Mouse (Mus musculus) cerebral cortex, adult 2 months (tissue): ENCODE measurements around the gene Reep1.

Experiments used
- WGBS: fragments of 180-500 bp; shearing (Covaris S2); methylation state at CpG from one replicate; pipeline ENCODE4 v1.1.7; 2018; 5-methylcytosine and 5-hydroxymethylcytosine counted together

Reep1 gene

DNA sequence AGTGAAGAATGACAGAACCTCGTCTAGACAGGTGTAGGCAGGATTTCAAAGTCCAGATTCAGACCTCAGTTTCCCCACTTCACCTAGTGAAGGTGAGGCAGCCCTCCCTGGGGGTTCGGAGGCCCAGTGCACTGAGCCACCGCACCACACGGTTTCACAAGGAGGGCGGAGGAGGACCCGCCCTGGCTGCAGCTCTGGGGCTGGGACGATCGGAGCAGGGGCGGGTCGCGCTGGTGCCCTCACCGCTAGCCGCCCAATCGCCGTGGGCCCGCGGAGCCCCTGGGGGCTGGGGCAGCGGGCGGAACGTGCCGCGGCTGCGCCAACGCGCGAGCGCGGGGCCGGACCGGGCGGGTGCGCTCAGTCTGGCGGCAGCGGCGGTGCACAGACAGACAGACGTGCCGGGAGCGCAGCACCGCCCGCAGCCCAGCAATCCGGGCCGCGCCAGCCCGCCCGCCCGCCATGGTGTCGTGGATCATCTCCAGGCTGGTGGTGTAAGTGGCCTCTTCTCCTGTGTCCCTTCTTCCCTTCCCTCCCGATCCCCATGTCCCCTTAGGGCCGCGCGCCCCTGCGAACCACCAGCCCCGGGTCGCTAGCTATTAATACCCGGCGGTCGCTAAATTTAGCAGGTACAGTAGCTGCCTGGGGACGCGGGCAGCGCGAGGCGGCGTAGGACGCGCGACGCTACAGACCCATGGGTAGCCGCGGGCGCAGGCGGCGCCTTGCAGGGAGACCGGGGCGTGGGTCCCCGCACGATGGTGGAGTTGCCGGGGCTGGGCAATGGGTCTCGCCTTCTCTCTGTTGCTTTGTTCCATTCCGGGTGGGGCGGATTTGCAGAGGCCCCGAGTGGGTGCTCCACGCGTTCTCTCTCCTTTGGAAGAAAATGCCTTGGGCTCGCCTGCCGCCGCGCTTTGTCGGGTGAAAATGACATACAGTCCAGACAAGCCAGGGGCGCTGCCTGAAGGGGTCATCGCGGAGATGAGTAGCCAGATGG lies at the start of gene Reep1:
Reep1 (plus strand) TSS at position 51 of the 991 bp plus-strand sequence.
- WGBS, result under 1% methylated on average over 91 of the region's 91 CpGs

DNA sequence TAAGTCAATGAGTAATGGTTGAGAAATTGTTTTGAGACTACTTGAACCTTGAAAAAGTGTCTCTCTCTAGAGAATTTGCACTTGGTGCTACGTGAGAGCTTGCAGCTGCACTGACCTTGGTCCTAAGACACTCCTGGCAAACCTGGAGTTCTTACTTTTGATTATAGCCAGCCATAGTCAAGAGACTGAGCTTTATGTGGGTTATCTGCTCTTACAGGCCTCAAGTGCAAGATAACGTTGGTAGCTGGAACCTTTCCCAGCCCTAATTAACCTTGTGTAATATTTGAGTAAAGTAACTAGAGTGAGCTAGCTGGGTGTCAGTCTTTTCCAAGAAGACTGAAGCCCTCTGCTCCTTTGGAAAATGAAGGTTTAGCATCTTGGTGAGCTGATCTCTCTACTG lies 49.1 kb upstream of the Reep1 start:
- WGBS, result 72% methylated on average over 2 of the region's 2 CpGs

GRCm38 (mm10) chr6:71664511-71664910 lies 42.9 kb upstream of the Reep1 start:
- WGBS, result 79% methylated on average over 1 of the region's 1 CpGs

DNA sequence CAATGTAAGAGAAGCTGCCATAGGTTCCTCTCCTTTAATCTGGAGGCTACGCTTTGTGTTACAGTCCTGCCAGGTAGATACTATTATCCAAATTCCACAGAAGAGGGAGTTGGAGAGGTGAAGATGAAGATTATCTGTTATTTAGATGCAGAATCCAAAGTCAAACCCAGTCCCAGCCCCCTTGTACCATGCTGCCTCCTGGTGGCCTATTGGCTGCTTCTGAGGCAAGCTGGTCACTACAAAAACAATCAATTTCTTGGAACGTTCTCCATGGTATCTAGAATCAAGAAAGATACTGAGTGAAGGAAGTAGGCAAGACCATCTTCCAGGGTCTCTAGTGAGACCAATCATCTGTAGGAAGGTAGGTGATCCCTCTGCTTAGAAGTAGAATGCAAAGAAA lies 34.2 kb upstream of the Reep1 start:
- 73% methylated on average over 2 of the region's 2 CpGs for WGBS

DNA sequence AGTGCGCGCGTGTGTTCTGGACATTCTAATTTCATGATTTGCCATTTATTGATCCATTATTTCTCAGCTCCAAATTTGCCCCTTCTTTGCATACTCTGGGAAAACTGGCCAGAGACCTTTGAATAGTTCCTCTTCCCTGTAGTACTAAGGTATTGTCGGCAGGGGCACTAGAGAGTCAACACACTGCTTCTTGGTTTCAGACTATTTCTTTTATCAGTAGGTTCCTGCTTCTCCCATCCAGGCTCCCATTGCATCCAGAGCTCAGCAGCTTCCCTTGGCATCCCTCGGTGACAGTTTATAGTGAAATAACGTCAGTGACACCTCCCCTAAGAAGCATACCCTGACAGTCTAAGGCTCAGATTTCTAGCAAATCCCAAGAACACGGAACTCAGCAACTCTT lies 28.5 kb upstream of the Reep1 start:
- 71% methylated on average over 7 of the region's 7 CpGs for WGBS

DNA sequence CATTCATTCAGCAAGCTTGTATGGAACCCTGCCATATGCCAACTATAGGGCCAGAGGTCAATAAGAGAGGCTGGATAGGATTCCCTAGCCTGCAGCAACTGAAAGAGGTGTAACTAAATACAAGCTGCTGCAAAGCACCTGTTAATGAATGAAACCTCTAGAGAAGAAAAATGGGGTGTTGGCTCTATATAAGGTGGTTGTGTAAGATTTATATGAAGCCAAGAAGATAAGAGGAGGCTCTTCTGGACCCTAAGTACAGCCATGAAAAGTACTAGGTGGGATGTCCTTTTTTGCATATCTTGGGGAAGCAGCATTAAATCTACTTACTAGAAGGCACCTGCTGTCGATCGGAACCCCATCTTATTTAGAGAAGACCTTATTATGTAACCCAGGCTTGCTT lies 12.2 kb upstream of the Reep1 start:
- 95% methylated on average over 2 of the region's 2 CpGs for WGBS

DNA sequence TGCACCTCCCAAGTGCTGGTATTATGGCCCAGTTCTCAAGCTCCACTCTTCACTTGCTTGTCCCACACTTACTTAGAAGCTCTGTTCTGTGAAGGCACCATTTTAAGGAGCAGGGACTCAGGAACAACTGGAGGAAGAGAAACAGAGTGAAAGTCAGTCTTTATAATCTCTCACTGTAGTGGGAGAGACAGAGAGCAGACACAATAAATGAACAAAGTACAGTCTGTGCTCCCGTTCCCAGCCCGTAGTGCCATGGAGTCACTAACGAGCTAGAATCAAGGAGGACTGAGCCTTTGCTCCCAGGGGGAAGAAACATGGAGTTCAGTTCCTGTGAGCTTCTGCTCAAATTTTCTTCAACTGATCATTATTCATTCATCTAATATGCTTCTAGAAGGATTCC lies 11.8 kb upstream of the Reep1 start:
- WGBS, result 62% methylated on average over 3 of the region's 3 CpGs

DNA sequence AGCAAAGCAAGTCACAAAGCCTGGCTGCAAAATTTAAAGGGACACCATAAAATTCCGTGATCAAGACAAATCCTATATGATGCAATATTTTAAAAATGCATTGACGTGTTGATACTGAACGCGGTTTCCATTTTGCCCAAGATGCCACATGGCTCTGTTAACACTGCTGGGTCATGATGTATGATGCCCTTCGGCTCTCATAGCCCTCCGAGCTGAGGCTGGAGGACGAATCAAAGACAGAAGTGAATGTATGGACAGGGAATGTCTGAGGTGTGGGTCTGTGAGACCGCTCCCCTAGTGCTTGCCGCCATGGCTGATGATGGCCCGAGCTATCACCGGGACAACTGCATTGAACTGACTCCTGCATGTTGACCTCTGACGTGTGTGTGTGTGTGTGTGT lies 490 bp upstream of the Reep1 start:
- WGBS, result 84% methylated on average over 12 of the region's 12 CpGs

DNA sequence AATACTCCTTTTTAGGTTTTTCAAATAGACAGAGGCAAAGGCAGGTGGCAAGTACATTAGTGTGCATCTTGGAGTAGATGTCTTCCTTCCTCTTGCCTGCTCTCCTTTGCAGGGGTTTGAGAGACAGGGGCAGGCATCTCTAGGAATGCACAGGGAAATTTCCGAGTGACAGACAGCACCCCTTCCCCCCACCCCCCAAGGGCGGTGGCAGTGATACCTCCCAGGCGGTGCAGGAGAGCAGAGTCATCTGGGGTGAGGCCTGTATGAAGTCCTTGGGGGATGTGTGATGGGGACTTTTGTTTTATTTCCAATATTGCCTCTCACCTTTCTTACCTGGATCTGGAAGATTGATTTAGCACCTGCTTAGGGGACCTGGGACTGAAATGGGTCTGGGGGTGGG lies 1.2 kb downstream of the Reep1 start:
- WGBS, result 6% methylated on average over 3 of the region's 3 CpGs

GRCm38 (mm10) chr6:71710323-71710722 lies 3.0 kb downstream of the Reep1 start:
- WGBS, result 74% methylated on average over 3 of the region's 3 CpGs

- 34% methylated on average over 5 of the region's 5 CpGs for WGBS
These were observed 3.8 kb downstream of the Reep1 start for GRCm38 (mm10) chr6:71711201-71711600.

DNA sequence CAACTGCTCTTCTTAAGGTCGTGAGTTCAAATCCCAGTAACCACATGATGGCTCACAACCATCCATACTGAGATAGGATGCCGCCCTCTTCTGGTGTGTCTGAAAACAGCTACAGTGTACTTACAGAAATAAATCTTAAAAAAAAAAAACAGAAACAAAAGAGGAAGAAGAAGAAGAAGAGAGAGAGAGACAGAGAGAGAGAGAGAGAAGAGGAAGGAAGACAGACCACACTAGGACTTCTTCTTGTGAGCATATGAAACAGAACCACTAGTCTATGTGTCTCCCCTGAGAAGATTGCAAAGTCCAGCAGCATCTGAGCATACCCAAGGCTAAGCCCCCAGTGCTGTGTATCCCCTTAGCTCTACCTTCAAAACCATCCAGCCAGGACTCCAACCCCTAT lies 6.2 kb downstream of the Reep1 start:
- 84% methylated on average over 2 of the region's 2 CpGs for WGBS

GRCm38 (mm10) chr6:71715006-71715405 lies 7.6 kb downstream of the Reep1 start:
- WGBS, result 68% methylated on average over 5 of the region's 5 CpGs

DNA sequence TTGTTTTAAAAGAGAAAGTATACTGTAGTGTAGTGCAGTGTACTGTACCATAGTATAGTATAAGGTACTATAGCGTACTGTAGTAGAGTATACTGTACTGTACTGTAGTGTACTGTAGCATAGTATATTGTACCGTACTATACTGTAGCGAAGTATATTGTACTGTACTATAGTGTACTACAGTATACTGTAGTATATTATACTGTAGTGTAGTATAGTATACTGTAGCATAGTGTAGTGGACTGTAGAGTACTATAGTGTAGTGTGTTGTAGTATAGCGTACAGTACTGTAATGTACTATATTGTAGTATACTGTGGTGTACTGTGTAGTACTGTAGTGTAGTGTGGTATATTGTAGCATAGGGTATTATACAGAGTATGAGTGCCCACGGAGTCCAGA lies 9.1 kb downstream of the Reep1 start:
- WGBS, result 91% methylated on average over 5 of the region's 5 CpGs

- WGBS, result 74% methylated on average over 2 of the region's 2 CpGs
These were observed 11.0 kb downstream of the Reep1 start for GRCm38 (mm10) chr6:71718322-71718721.

DNA sequence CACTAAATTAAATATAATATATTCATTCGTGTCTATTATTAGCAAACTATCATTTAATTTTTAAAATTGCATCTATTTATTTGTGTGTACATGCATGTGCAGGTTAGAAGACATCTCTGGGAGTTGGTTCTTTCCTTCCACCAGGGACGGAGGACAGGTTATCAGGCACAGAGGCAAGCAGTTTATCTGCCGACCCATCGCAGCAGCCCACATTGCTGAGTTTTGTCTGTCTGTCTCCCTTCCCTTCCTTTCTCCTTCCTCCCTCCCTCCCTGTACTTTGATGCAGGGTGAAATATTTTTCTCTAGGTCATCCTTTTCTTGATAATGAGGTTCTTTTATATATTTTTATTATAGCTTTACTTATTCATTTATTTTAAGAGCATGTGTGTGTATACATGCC lies 11.9 kb downstream of the Reep1 start:
- WGBS, result 89% methylated on average over 4 of the region's 4 CpGs

GRCm38 (mm10) chr6:71722988-71723387 lies 15.6 kb downstream of the Reep1 start:
- 45% methylated on average over 2 of the region's 2 CpGs for WGBS

DNA sequence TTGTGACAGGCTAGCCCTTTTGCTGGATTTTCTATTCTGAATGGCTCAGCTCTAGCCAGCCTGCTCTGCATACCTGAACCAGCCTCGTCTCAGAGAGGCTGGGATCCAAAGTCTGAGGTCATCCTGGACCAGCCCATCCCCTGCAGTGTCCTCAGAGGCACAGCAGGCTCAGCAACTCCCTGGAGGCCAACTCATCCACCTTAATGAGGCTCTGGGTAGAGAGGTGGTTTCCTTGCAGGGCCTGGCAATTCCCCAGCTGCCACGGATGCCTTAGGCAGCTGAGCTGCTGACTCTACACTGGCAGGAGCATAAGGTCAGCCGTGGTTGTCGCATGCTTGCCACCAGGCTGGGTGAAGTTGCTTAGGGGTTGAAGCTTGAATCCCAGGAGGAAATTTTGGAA lies 16.2 kb downstream of the Reep1 start:
- 49% methylated on average over 4 of the region's 4 CpGs for WGBS

DNA sequence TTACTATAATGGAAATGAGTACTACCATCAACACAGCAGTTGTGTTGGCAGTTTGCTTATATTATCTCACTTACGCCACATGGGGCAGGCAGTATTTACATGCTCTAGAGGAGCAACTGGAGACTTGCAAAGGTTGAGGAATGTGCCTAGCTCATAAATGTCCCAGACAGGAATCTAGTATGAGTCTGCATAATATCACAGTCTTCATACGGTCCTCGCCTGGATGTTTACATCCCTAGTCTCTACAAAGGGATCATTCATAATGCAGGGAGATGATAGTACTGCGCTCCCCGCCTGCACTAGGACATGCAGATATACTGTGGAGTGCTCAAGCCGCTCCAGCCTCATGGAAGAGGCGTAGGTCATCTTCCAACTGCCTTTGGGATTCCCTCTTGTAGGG lies 19.3 kb downstream of the Reep1 start:
- 83% methylated on average over 7 of the region's 7 CpGs for WGBS

- 69% methylated on average over 3 of the region's 3 CpGs for WGBS
These were observed 20.9 kb downstream of the Reep1 start for GRCm38 (mm10) chr6:71728306-71728705.

DNA sequence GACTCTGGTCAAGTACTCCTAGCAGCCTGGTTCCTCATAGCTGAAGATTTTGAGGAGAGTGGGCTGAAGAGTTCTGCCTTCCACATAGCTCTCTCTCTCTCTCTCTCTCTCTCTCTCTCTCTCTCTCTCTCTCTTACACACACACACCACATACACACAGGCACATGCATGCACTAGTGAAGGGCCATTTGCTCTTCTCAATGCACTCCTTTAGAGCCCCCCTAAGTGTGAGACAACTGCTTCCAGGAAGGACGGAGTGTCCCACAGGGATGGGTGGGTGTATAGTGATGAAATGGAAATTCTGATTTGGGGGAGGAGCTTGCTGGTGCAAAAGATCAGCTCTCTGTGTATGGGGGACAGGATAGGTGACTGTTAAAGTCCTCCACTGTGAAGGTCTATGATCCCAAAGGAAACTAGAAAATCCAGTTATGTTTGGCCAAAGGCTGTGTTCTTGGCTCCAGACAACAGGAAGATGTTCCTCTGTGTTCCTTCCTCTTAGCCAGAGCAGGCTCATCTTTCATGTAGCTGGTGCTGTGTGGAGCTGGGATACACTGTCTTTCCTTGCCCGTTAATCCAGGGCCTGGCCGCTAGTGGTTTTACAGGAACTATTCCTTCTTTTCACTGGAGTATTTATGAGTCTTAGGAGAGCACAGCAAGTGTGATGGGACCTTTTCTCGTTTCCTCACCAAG lies 27.7 kb downstream of the Reep1 start:
- WGBS, result 62% methylated on average over 4 of the region's 4 CpGs

DNA sequence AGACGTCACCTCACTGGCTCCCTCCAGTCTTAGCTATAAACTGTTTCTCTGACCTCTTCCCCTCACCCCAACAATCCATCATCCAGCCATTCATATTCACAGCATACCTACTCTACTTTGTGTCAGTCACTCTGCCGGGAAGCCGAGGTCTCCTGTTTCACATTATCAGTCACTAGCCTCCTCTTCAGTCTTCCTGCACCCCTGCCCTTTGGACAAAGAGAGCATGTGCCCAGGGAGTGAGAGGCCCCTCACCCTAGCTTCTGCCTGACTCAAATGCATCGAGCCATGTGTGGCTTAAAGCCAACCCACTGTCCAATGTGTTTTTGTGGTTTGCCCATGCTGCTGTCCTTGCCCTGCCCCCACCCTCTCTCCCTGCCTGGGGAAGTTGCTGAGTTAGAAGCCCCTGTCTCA lies 28.2 kb downstream of the Reep1 start:
- 52% methylated on average over 4 of the region's 4 CpGs for whole genome bisulfite sequencing

GRCm38 (mm10) chr6:71736101-71736500 lies 28.7 kb downstream of the Reep1 start:
- 58% methylated on average over 5 of the region's 5 CpGs for WGBS
